ENCODE assay signal across 8 mouse cellular contexts in the genomic region with DNA sequence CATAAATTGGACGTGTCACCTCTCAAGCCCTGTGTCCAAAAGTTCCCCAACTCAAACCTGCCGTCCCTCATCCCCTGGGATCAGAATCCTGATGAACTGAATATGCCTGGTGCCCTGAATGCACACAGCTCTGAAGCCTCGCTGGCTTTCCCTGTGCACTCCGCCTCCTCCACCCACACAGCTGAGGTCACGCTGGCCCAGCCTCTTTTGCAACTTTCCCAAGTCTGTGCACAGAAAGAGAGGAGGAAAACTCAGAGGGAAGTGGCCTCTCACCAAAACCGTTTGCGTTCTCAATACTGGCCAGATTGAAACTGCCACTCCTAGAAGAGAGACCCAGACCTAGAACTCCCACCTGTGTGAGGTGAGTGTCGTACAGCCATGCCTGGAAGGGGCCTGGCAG. TPM values are rescaled to one million over a fixed set of nuclear protein-coding genes. Genes with fewer than 3 reads are reported as not detected.
A peak's percentile ranks its signal among the peaks of the same experiment; 100 is the strongest.
DNase-seq lines count a peak whose midpoint lies in the region; ATAC-seq and TF ChIP-seq lines count a peak whose summit lies in the region.

A gene (plus strand): TSS at position 221 of the 400 bp plus-strand sequence.

- no peak for TF ChIP-seq POLR2A in liver, adult 2 months (IDR thresholded peaks at IDR 0.05; ENCODE audit: extremely low read depth, insufficient read depth, low read length)

- no peak for TF ChIP-seq CTCF in liver, adult 2 months (IDR thresholded peaks at IDR 0.05; ENCODE audit: low read depth, low read length)
- TF ChIP-seq CTCF in lung, postnatal 0 days (IDR thresholded peaks at IDR 0.05): no peak

- H3K79me2 ChIP-seq in liver, adult 2 months (ENCODE audit: control insufficient read depth, insufficient read depth, low read length): no peaks in the 10 kb centered on the region

- H3K9ac ChIP-seq in liver, adult 2 months (ENCODE audit: low read depth, low read length): peak within 1 kb of the TSS; percentile 46; the same call in 1 of the 2 replicates
- H3K9ac ChIP-seq in liver, embryonic 11.5 days (ENCODE audit: low read depth, low read length): no peak within 1 kb of the TSS
- H3K9ac ChIP-seq in lung, postnatal 0 days (replicated peaks; ENCODE audit: low read depth): no peak within 1 kb of the TSS
- no peak within 1 kb of the TSS for H3K9ac ChIP-seq in forebrain, embryonic 12.5 days

- H3K4me3 ChIP-seq in liver, adult 2 months (ENCODE audit: insufficient read depth, low read depth, low read length): peak within 1 kb of the TSS; percentile 56
- no peak within 1 kb of the TSS for H3K4me3 ChIP-seq in liver, embryonic 11.5 days (ENCODE audit: low read depth, low read length)
- H3K4me3 ChIP-seq in lung, postnatal 0 days (ENCODE audit: low read depth, low read length): no peak within 1 kb of the TSS
- no peak within 1 kb of the TSS for H3K4me3 ChIP-seq in forebrain, embryonic 12.5 days (replicated peaks)

- 25% methylated on average over 8 of the region's 8 CpGs for WGBS in liver, adult 2 months
- 58% methylated on average over 8 of the region's 8 CpGs for WGBS in liver, embryonic 11.5 days
- WGBS in lung, postnatal 0 days: 38% methylated on average over 8 of the region's 8 CpGs
- WGBS in forebrain, embryonic 12.5 days: 66% methylated on average over 8 of the region's 8 CpGs

- no peaks in the 10 kb centered on the region for H3K36me3 ChIP-seq in liver, adult 2 months (ENCODE audit: control insufficient read depth, insufficient read depth, low read length)
- no peaks in the 10 kb centered on the region for H3K36me3 ChIP-seq in liver, embryonic 11.5 days (ENCODE audit: control insufficient read depth, insufficient read depth, low read length)
- no peaks in the 10 kb centered on the region for H3K36me3 ChIP-seq in lung, postnatal 0 days (ENCODE audit: insufficient read depth, low read length)
- no peaks in the 10 kb centered on the region for H3K36me3 ChIP-seq in forebrain, embryonic 12.5 days (replicated peaks)

- H3K27me3 ChIP-seq in liver, adult 2 months (ENCODE audit: control insufficient read depth, insufficient read depth, low read length): no peaks in the 10 kb centered on the region
- H3K27me3 ChIP-seq in liver, embryonic 11.5 days (replicated peaks; ENCODE audit: control insufficient read depth, insufficient read depth, low read length): no peaks in the 10 kb centered on the region
- H3K27me3 ChIP-seq in lung, postnatal 0 days (replicated peaks; ENCODE audit: insufficient read depth, low read length): no peaks in the 10 kb centered on the region
- H3K27me3 ChIP-seq in forebrain, embryonic 12.5 days: no peaks in the 10 kb centered on the region

- no peak for ATAC-seq in liver, embryonic 11.5 days (replicated peaks; ENCODE audit: low FRiP score)
- ATAC-seq in lung, postnatal 0 days: 0 out of 2 replicates have a peak, but pooled peaks have one; percentile 44
- ATAC-seq in forebrain, embryonic 12.5 days (ENCODE audit: low FRiP score): no peak

- H3K4me1 ChIP-seq in liver, adult 2 months (ENCODE audit: control insufficient read depth, insufficient read depth, low read length): no peaks in the 10 kb centered on the region
- H3K4me1 ChIP-seq in liver, embryonic 11.5 days (replicated peaks; ENCODE audit: control insufficient read depth, insufficient read depth, low read length): no peaks in the 10 kb centered on the region
- H3K4me1 ChIP-seq in lung, postnatal 0 days (ENCODE audit: insufficient read depth, low read depth, low read length): no peaks in the 10 kb centered on the region
- H3K4me1 ChIP-seq in forebrain, embryonic 12.5 days: no peaks in the 10 kb centered on the region

- no peak for TF ChIP-seq EP300 in lung, postnatal 0 days (IDR thresholded peaks at IDR 0.05)

- peak; percentile 16 for DNase-seq in liver, adult 2 months (ENCODE audit: extremely low read depth, low read depth, low spot score)
- no peak for DNase-seq in liver, embryonic 11.5 days (ENCODE audit: low spot score)
- peak; percentile 32 to 69 for DNase-seq in gastrocnemius, postnatal 4 days (ENCODE audit: low spot score in 2 of 2)
- DNase-seq in lung, postnatal 0 days (ENCODE audit: low spot score): peak; percentile 47
- DNase-seq in urinary bladder, postnatal 14 days (ENCODE audit: low spot score): peak; percentile 79
- no peak for DNase-seq in cerebellum, adult 11 months
- DNase-seq in thymus, adult 18-20 months: no peak

- 0 out of 2 replicates have a peak within 1 kb of the TSS, but pooled peaks have one; percentile 14 for H3K27ac ChIP-seq in liver, adult 2 months (replicated peaks; ENCODE audit: insufficient read depth, low read depth, low read length)
- H3K27ac ChIP-seq in liver, embryonic 11.5 days (ENCODE audit: low read depth, low read length): no peak within 1 kb of the TSS
- H3K27ac ChIP-seq in lung, postnatal 0 days (ENCODE audit: low read length): no peak within 1 kb of the TSS
- H3K27ac ChIP-seq in forebrain, embryonic 12.5 days: no peak within 1 kb of the TSS

- no peak within 1 kb of the TSS for H3K4me2 ChIP-seq in liver, embryonic 11.5 days
- H3K4me2 ChIP-seq in lung, postnatal 0 days (replicated peaks; ENCODE audit: low read depth, low read length): no peak within 1 kb of the TSS
- no peak within 1 kb of the TSS for H3K4me2 ChIP-seq in forebrain, embryonic 12.5 days

- H3K9me3 ChIP-seq in liver, embryonic 11.5 days (ENCODE audit: control insufficient read depth, low read length): no peaks in the 10 kb centered on the region
- H3K9me3 ChIP-seq in lung, postnatal 0 days (ENCODE audit: low read length): no peaks in the 10 kb centered on the region
- no peaks in the 10 kb centered on the region for H3K9me3 ChIP-seq in forebrain, embryonic 12.5 days

RNA-seq across cellular contexts. Expression of the gene that starts here (rescaled TPM):
- 0.83 and 0.87 TPM in 2 replicates for total RNA-seq in liver, adult 2 months (2014; rRNA removed)
- polyA plus RNA-seq in liver, adult 2 months (2012; rRNA removed): 0.29 and 0.45 TPM in 2 replicates
- polyA plus RNA-seq in liver, embryonic 11.5 days (2014; fragmentation: Nextera tagmentation; extraction: Ambion mirVana): 0.53 and 1.1 TPM in 2 replicates
- 10 to 100 TPM; 13.2 to 13.3 TPM for total RNA-seq in gastrocnemius, postnatal 4 days (2021)
- 3.8 and 4.0 TPM in 2 replicates for polyA plus RNA-seq in lung, postnatal 0 days (2015; fragmentation: Nextera tagmentation; extraction: Ambion mirVana)
- 0.19 and 0.43 TPM in 2 replicates for polyA plus RNA-seq in forebrain, embryonic 12.5 days (2016; fragmentation: Nextera tagmentation; extraction: Ambion mirVana)

Comparison
In these comparisons a context has a peak if more than half of its experiments do, and no peak if none do; other contexts are left out.
1. Peak in DNase-seq, H3K4me3 ChIP-seq, H3K27ac ChIP-seq and H3K9ac ChIP-seq in liver, adult 2 months; RNA of the gene not detected or under 1 TPM.
2. DNase-seq: peak in gastrocnemius, postnatal 4 days (2 of 2), lung, postnatal 0 days (single experiment) and urinary bladder, postnatal 14 days (single experiment); none in liver, embryonic 11.5 days (single experiment), cerebellum, adult 11 months (single experiment) and thymus, adult 18-20 months (0 of 2).